Mouse (Mus musculus) left cerebral cortex, postnatal 36 days (tissue): ENCODE data around the gene Ctnna2. TPM values are rescaled to one million over a fixed set of nuclear protein-coding genes. Genes with fewer than 3 reads are reported as not detected.

Source experiments
- DNase-seq, 2 experiments: peaks; one replicate each; pipeline ENCODE4 v3.0.0; 2021 to 2022; ENCODE audit warnings: low spot score in 2 of 2, mixed read lengths in 1 of 2
- intact Hi-C: fragments of 180-260 bp; cut with DNase I; formaldehyde crosslinking; loops from one replicate; pipeline ENCODE4 v1.15.1; 2025
- total RNA-seq, 2 experiments: library from RNA; stranded (reverse); gene quantifications; 2 replicates each; pipeline ENCODE4 v1.2.3; 2021

The Ctnna2 gene
- total RNA-seq, 2 experiments from 2014 or later: 115 to 122 TPM

GRCm38 (mm10) chr6:77050690-77051089 lies 928.8 kb downstream of the Ctnna2 start:
- intact Hi-C loops: no loop called here
- DNase-seq: no peak

GRCm38 (mm10) chr6:77050193-77050592 lies 929.3 kb downstream of the Ctnna2 start:
- DNase-seq: no peak
- intact Hi-C loops: no loop called here

- intact Hi-C loops: no loop called here
- no peak for DNase-seq
Observed at GRCm38 (mm10) chr6:77047568-77047967, 931.9 kb downstream of the Ctnna2 start.

GRCm38 (mm10) chr6:77025066-77025465 lies 954.4 kb downstream of the Ctnna2 start:
- no peak for DNase-seq
- intact Hi-C loops: no loop called here

GRCm38 (mm10) chr6:77013194-77013593 lies 966.3 kb downstream of the Ctnna2 start:
- DNase-seq: no peak
- intact Hi-C loops: no loop called here

GRCm38 (mm10) chr6:77011001-77011400 lies 968.5 kb downstream of the Ctnna2 start:
- intact Hi-C loops: no loop called here
- no peak for DNase-seq

- DNase-seq: no peak
Observed at GRCm38 (mm10) chr6:76992128-76992527, 987.4 kb downstream of the Ctnna2 start.

GRCm38 (mm10) chr6:76984773-76985172 lies 994.7 kb downstream of the Ctnna2 start:
- intact Hi-C loops: no loop called here
- DNase-seq: peak; percentile 13 to 20

More at GRCm38 (mm10) chr6:76992128-76992527, 987.4 kb downstream of the Ctnna2 start:
- intact Hi-C loops: no loop called here

- no peak for DNase-seq
- intact Hi-C loops: no loop called here
Observed at GRCm38 (mm10) chr6:76981651-76982050, 997.8 kb downstream of the Ctnna2 start.

- intact Hi-C loops: no loop called here
- no peak for DNase-seq
Observed at GRCm38 (mm10) chr6:76979247-76979850, 1000.1 kb downstream of the Ctnna2 start.

GRCm38 (mm10) chr6:76977817-76978216 lies 1001.7 kb downstream of the Ctnna2 start:
- intact Hi-C loops: no loop called here
- no peak for DNase-seq

GRCm38 (mm10) chr6:76974297-76974696 lies 1005.2 kb downstream of the Ctnna2 start:
- intact Hi-C loops: no loop called here
- DNase-seq: no peak

GRCm38 (mm10) chr6:76964998-76965432 lies 1014.5 kb downstream of the Ctnna2 start:
- peak in 1 of 2 experiments; percentile 15 for DNase-seq
- intact Hi-C loops: no loop called here

- intact Hi-C loops: no loop called here
Observed at GRCm38 (mm10) chr6:76908086-76908485, 1071.4 kb downstream of the Ctnna2 start.

GRCm38 (mm10) chr6:76897156-76897555 lies 1082.3 kb downstream of the Ctnna2 start:
- intact Hi-C loops: no loop called here
- DNase-seq: no peak

More at GRCm38 (mm10) chr6:76908086-76908485, 1071.4 kb downstream of the Ctnna2 start:
- no peak for DNase-seq
